Mouse (Mus musculus): ENCODE measurements around the gene Pml. TPM values are rescaled to one million over a fixed set of nuclear protein-coding genes. Genes with fewer than 3 reads are reported as not detected.
A peak's percentile ranks its signal among the peaks of the same experiment; 100 is the strongest.

Gene Pml
- polyA plus RNA-seq (2014; fragmentation: Nextera tagmentation; extraction: Ambion mirVana): 14.6 and 15.3 TPM in 2 replicates

GRCm38 (mm10) chr9:58249592-58250192 lies at the start of gene Pml:
Gene Pml (minus strand): TSS chr9:58249786.
- H3K9me3 ChIP-seq (ENCODE audit: control insufficient read depth, low read length): no peaks in the 10 kb centered on the region
- DNase-seq (ENCODE audit: low spot score) (peak; percentile 87), ATAC-seq (ENCODE audit: low read depth) (peak; percentile 73)
- H3K4me2 ChIP-seq (ENCODE audit: low read depth, low read length): peak within 1 kb of the TSS; percentile 64
- peak within 1 kb of the TSS; percentile 48 for H3K4me3 ChIP-seq (ENCODE audit: low read depth, low read length)
- H3K4me1 ChIP-seq (ENCODE audit: control insufficient read depth, insufficient read depth, low read length): peaks cover 28% of the 10 kb centered on the region
- H3K9ac ChIP-seq (ENCODE audit: low read depth, low read length): peak within 1 kb of the TSS; percentile 68
- WGBS: 1% methylated on average over 16 of the region's 16 CpGs
- H3K27ac ChIP-seq (replicated peaks; ENCODE audit: low read depth, low read length): peak within 1 kb of the TSS; percentile 84
- H3K36me3 ChIP-seq (ENCODE audit: control insufficient read depth, insufficient read depth, low read length): no peaks in the 10 kb centered on the region
- no peaks in the 10 kb centered on the region for H3K27me3 ChIP-seq (replicated peaks; ENCODE audit: control insufficient read depth, insufficient read depth, low read length)

- ATAC-seq (ENCODE audit: low read depth): no peak
- no peak overlapping the region for H3K27ac ChIP-seq (replicated peaks; ENCODE audit: low read depth, low read length)
- H3K4me1 ChIP-seq (ENCODE audit: control insufficient read depth, insufficient read depth, low read length): peaks cover 12% of the 10 kb centered on the region
- no peaks in the 10 kb centered on the region for H3K9me3 ChIP-seq (ENCODE audit: control insufficient read depth, low read length)
- 48% methylated on average over 4 of the region's 4 CpGs for WGBS
- H3K27me3 ChIP-seq (replicated peaks; ENCODE audit: control insufficient read depth, insufficient read depth, low read length): no peaks in the 10 kb centered on the region
- H3K9ac ChIP-seq (ENCODE audit: low read depth, low read length): no peak overlapping the region
- no peak for DNase-seq (ENCODE audit: low spot score)
- H3K4me2 ChIP-seq (ENCODE audit: low read depth, low read length): no peak overlapping the region
- H3K4me3 ChIP-seq (ENCODE audit: low read depth, low read length): no peak overlapping the region
- H3K36me3 ChIP-seq (ENCODE audit: control insufficient read depth, insufficient read depth, low read length): 0 out of 2 replicates have a peak, but pooled peaks cover 5% of the 10 kb centered on the region
Observed at GRCm38 (mm10) chr9:58297961-58298477, 48.4 kb upstream of the Pml start.

- no peak for ATAC-seq (ENCODE audit: low read depth)
- H3K4me3 ChIP-seq (ENCODE audit: low read depth, low read length): no peak overlapping the region
- no peak for DNase-seq (ENCODE audit: low spot score)
- peaks cover 12% of the 10 kb centered on the region for H3K4me1 ChIP-seq (ENCODE audit: control insufficient read depth, insufficient read depth, low read length)
- H3K4me2 ChIP-seq (ENCODE audit: low read depth, low read length): no peak overlapping the region
- WGBS: 91% methylated on average over 6 of the region's 6 CpGs
- no peak overlapping the region for H3K9ac ChIP-seq (ENCODE audit: low read depth, low read length)
- no peaks in the 10 kb centered on the region for H3K27me3 ChIP-seq (replicated peaks; ENCODE audit: control insufficient read depth, insufficient read depth, low read length)
- no peak overlapping the region for H3K27ac ChIP-seq (replicated peaks; ENCODE audit: low read depth, low read length)
- peaks cover 12% of the 10 kb centered on the region; the same call in 1 of the 2 replicates for H3K36me3 ChIP-seq (ENCODE audit: control insufficient read depth, insufficient read depth, low read length)
- no peaks in the 10 kb centered on the region for H3K9me3 ChIP-seq (ENCODE audit: control insufficient read depth, low read length)
Observed at GRCm38 (mm10) chr9:58297065-58297464, 47.5 kb upstream of the Pml start.

- WGBS: 23% methylated on average over 9 of the region's 9 CpGs
Observed at GRCm38 (mm10) chr9:58295766-58296361, 46.3 kb upstream of the Pml start.

GRCm38 (mm10) chr9:58295345-58295744 lies 45.8 kb upstream of the Pml start:
- ATAC-seq (ENCODE audit: low read depth): no peak

More at GRCm38 (mm10) chr9:58295766-58296361, 46.3 kb upstream of the Pml start:
- Histone ChIP-seq H3K36me3 (ENCODE audit: control insufficient read depth, insufficient read depth, low read length) (peaks cover 14% of the 10 kb centered on the region; the same call in 1 of the 2 replicates), H3K4me2 (ENCODE audit: low read depth, low read length) (no peak overlapping the region), H3K9me3 (ENCODE audit: control insufficient read depth, low read length) (no peaks in the 10 kb centered on the region), H3K27me3 (replicated peaks; ENCODE audit: control insufficient read depth, insufficient read depth, low read length) (no peaks in the 10 kb centered on the region), H3K4me1 (ENCODE audit: control insufficient read depth, insufficient read depth, low read length) (peaks cover 12% of the 10 kb centered on the region), H3K27ac (replicated peaks; ENCODE audit: low read depth, low read length) (peak overlapping the region; percentile 65), H3K4me3 (ENCODE audit: low read depth, low read length) (no peak overlapping the region), H3K9ac (ENCODE audit: low read depth, low read length) (no peak overlapping the region)
- peak; percentile 69 for ATAC-seq (ENCODE audit: low read depth)
- peak; percentile 74 for DNase-seq (ENCODE audit: low spot score)

GRCm38 (mm10) chr9:58294527-58294926 lies 44.9 kb upstream of the Pml start:
- Histone ChIP-seq H3K4me1 (ENCODE audit: control insufficient read depth, insufficient read depth, low read length) (peaks cover 12% of the 10 kb centered on the region), H3K4me3 (ENCODE audit: low read depth, low read length) (no peak overlapping the region), H3K9ac (ENCODE audit: low read depth, low read length) (no peak overlapping the region), H3K4me2 (ENCODE audit: low read depth, low read length) (no peak overlapping the region), H3K36me3 (ENCODE audit: control insufficient read depth, insufficient read depth, low read length) (peaks cover 27% of the 10 kb centered on the region; the same call in 1 of the 2 replicates), H3K9me3 (ENCODE audit: control insufficient read depth, low read length) (no peaks in the 10 kb centered on the region), H3K27ac (replicated peaks; ENCODE audit: low read depth, low read length) (no peak overlapping the region), H3K27me3 (replicated peaks; ENCODE audit: control insufficient read depth, insufficient read depth, low read length) (no peaks in the 10 kb centered on the region)
- DNase-seq (ENCODE audit: low spot score) (no peak), ATAC-seq (ENCODE audit: low read depth) (no peak)
- WGBS: 34% methylated on average over 7 of the region's 7 CpGs

More at GRCm38 (mm10) chr9:58295345-58295744, 45.8 kb upstream of the Pml start:
- peaks cover 12% of the 10 kb centered on the region for H3K4me1 ChIP-seq (ENCODE audit: control insufficient read depth, insufficient read depth, low read length)
- WGBS: 78% methylated on average over 3 of the region's 3 CpGs
- no peak overlapping the region for H3K4me3 ChIP-seq (ENCODE audit: low read depth, low read length)
- H3K9me3 ChIP-seq (ENCODE audit: control insufficient read depth, low read length): no peaks in the 10 kb centered on the region
- no peak overlapping the region for H3K4me2 ChIP-seq (ENCODE audit: low read depth, low read length)
- no peaks in the 10 kb centered on the region for H3K27me3 ChIP-seq (replicated peaks; ENCODE audit: control insufficient read depth, insufficient read depth, low read length)
- no peak overlapping the region for H3K9ac ChIP-seq (ENCODE audit: low read depth, low read length)
- no peak for DNase-seq (ENCODE audit: low spot score)
- peaks cover 19% of the 10 kb centered on the region; the same call in 1 of the 2 replicates for H3K36me3 ChIP-seq (ENCODE audit: control insufficient read depth, insufficient read depth, low read length)
- no peak overlapping the region; the same call in 1 of the 2 replicates for H3K27ac ChIP-seq (replicated peaks; ENCODE audit: low read depth, low read length)

- DNase-seq (ENCODE audit: low spot score) (no peak), ATAC-seq (ENCODE audit: low read depth) (no peak)
- Histone ChIP-seq H3K27me3 (replicated peaks; ENCODE audit: control insufficient read depth, insufficient read depth, low read length) (no peaks in the 10 kb centered on the region), H3K4me2 (ENCODE audit: low read depth, low read length) (no peak overlapping the region), H3K4me1 (ENCODE audit: control insufficient read depth, insufficient read depth, low read length) (no peaks in the 10 kb centered on the region), H3K36me3 (ENCODE audit: control insufficient read depth, insufficient read depth, low read length) (peaks cover 36% of the 10 kb centered on the region; the same call in 1 of the 2 replicates), H3K9me3 (ENCODE audit: control insufficient read depth, low read length) (no peaks in the 10 kb centered on the region), H3K9ac (ENCODE audit: low read depth, low read length) (no peak overlapping the region), H3K4me3 (ENCODE audit: low read depth, low read length) (no peak overlapping the region), H3K27ac (replicated peaks; ENCODE audit: low read depth, low read length) (no peak overlapping the region)
- WGBS: 91% methylated on average over 2 of the region's 2 CpGs
Observed at GRCm38 (mm10) chr9:58289901-58290300, 40.3 kb upstream of the Pml start.

- H3K36me3 ChIP-seq (ENCODE audit: control insufficient read depth, insufficient read depth, low read length): peaks cover 32% of the 10 kb centered on the region; the same call in 1 of the 2 replicates
- no peak overlapping the region for H3K4me2 ChIP-seq (ENCODE audit: low read depth, low read length)
- ATAC-seq (ENCODE audit: low read depth): no peak
- no peaks in the 10 kb centered on the region for H3K9me3 ChIP-seq (ENCODE audit: control insufficient read depth, low read length)
- H3K27ac ChIP-seq (replicated peaks; ENCODE audit: low read depth, low read length): no peak overlapping the region
- DNase-seq (ENCODE audit: low spot score): no peak
- no peak overlapping the region for H3K9ac ChIP-seq (ENCODE audit: low read depth, low read length)
- no peak overlapping the region for H3K4me3 ChIP-seq (ENCODE audit: low read depth, low read length)
- no peaks in the 10 kb centered on the region for H3K27me3 ChIP-seq (replicated peaks; ENCODE audit: control insufficient read depth, insufficient read depth, low read length)
- 62% methylated on average over 1 of the region's 1 CpGs for WGBS
- no peaks in the 10 kb centered on the region for H3K4me1 ChIP-seq (ENCODE audit: control insufficient read depth, insufficient read depth, low read length)
Observed at GRCm38 (mm10) chr9:58289090-58289489, 39.5 kb upstream of the Pml start.
